Mouse (Mus musculus): ENCODE measurements around the gene Ptprz1. TPM values are rescaled to one million over a fixed set of nuclear protein-coding genes. Genes with fewer than 3 reads are reported as not detected.

Ptprz1 gene
- total and polyA plus RNA-seq, 3 experiments, result not detected

- in situ Hi-C loops (cut with MboI; ENCODE audit: low pct_ligation_motif_present, low pct_unique_long_range_greater_than_20kb, low sequenced_read_pairs), result no loop called here
- TF ChIP-seq RAD21 (IDR thresholded peaks at IDR 0.05; ENCODE audit: low read depth, low read length) (no peak), CTCF (conservative IDR thresholded peaks at IDR 0.05 in 1 of 2, IDR thresholded peaks at IDR 0.05 in 1 of 2; ENCODE audit: low read depth in 2 of 2, low read length in 2 of 2) (no peak), ZNF384 (IDR thresholded peaks at IDR 0.05; ENCODE audit: low read depth, low read length) (no peak), BHLHE40 (IDR thresholded peaks at IDR 0.05; ENCODE audit: low read depth, low read length) (no peak), PAX5 (IDR thresholded peaks at IDR 0.05; ENCODE audit: low read length) (no peak), USF2 (conservative IDR thresholded peaks at IDR 0.05; ENCODE audit: low read depth, low read length) (no peak), JUN (IDR thresholded peaks at IDR 0.05; ENCODE audit: insufficient read depth, low read depth, low read length) (no peak), GABPA (IDR thresholded peaks at IDR 0.05; ENCODE audit: insufficient replicate concordance, low read depth, low read length) (no peak), ZKSCAN1 (IDR thresholded peaks at IDR 0.05; ENCODE audit: borderline replicate concordance, low read depth, low read length) (no peak), MEF2A (IDR thresholded peaks at IDR 0.05; ENCODE audit: borderline replicate concordance, low read depth, low read length) (no peak), SMC3 (IDR thresholded peaks at IDR 0.05; ENCODE audit: low read depth, low read length) (no peak), CHD1 (IDR thresholded peaks at IDR 0.05; ENCODE audit: low read depth, low read length) (no peak), CHD2 (IDR thresholded peaks at IDR 0.05; ENCODE audit: low read length) (no peak), IRF4 (IDR thresholded peaks at IDR 0.05; ENCODE audit: low read depth, low read length) (no peak), KAT2A (IDR thresholded peaks at IDR 0.05; ENCODE audit: insufficient replicate concordance, low read length) (no peak), POLR2A (IDR thresholded peaks at IDR 0.05; ENCODE audit: low read depth, low read length) (no peak), ZMIZ1 (IDR thresholded peaks at IDR 0.05; ENCODE audit: low read depth, low read length) (no peak), RCOR1 (conservative IDR thresholded peaks at IDR 0.05; ENCODE audit: low read depth, low read length) (no peak)
- dilution Hi-C loops (cut with MboI; ENCODE audit: extremely low pct_ligation_motif_present, extremely low pct_unique_long_range_greater_than_20kb, low sequenced_read_pairs), result no loop called here
Observed at GRCm38 (mm10) chr6:23014988-23015613, 139.8 kb downstream of the Ptprz1 start.

GRCm38 (mm10) chr6:23028251-23028650 is 152.9 kb downstream of the Ptprz1 start:
- H3K9me3 ChIP-seq (replicated peaks; ENCODE audit: low read length), result no peaks in the 10 kb centered on the region
- no peaks in the 10 kb centered on the region for H3K79me2 ChIP-seq (replicated peaks; ENCODE audit: control insufficient read depth, extremely low read depth, insufficient read depth, poor library complexity, severe bottlenecking)
- no peak overlapping the region for H3K9ac ChIP-seq (ENCODE audit: insufficient read depth, low read depth)
- no peak overlapping the region for H3K27ac ChIP-seq (ENCODE audit: insufficient read depth, low read depth)
- no peaks in the 10 kb centered on the region for H3K27me3 ChIP-seq (replicated peaks)
- H3K4me2 ChIP-seq (ENCODE audit: insufficient read depth, low read depth, poor library complexity, severe bottlenecking), result no peak overlapping the region
- H3K36me3 ChIP-seq (replicated peaks in 1 of 2; ENCODE audit: control insufficient read depth in 1 of 2, insufficient read depth in 1 of 2, low read length in 1 of 2), result no peaks in the 10 kb centered on the region
- H3K4me1 ChIP-seq (ENCODE audit: control insufficient read depth in 1 of 2, insufficient read depth in 2 of 2), result no peaks in the 10 kb centered on the region
- no peak overlapping the region for H3K4me3 ChIP-seq (replicated peaks in 1 of 3; ENCODE audit: low read depth in 2 of 3, low read length in 2 of 3, poor library complexity in 1 of 3)
- no peak for DNase-seq (ENCODE audit: extremely low read depth)
- TF ChIP-seq IRF4 (IDR thresholded peaks at IDR 0.05; ENCODE audit: low read depth, low read length) (no peak), CTCF (conservative IDR thresholded peaks at IDR 0.05 in 1 of 2, IDR thresholded peaks at IDR 0.05 in 1 of 2; ENCODE audit: low read depth in 2 of 2, low read length in 2 of 2) (no peak), EP300 (IDR thresholded peaks at IDR 0.05; ENCODE audit: low read length) (no peak), CHD2 (IDR thresholded peaks at IDR 0.05; ENCODE audit: low read length) (no peak), KAT2A (IDR thresholded peaks at IDR 0.05; ENCODE audit: insufficient replicate concordance, low read length) (no peak), ZNF384 (IDR thresholded peaks at IDR 0.05; ENCODE audit: low read depth, low read length) (no peak), TBP (conservative IDR thresholded peaks at IDR 0.05; ENCODE audit: low read depth, low read length) (no peak), NRF1 (IDR thresholded peaks at IDR 0.05; ENCODE audit: low read depth, low read length) (no peak), SIN3A (IDR thresholded peaks at IDR 0.05; ENCODE audit: low read length) (no peak), GABPA (IDR thresholded peaks at IDR 0.05; ENCODE audit: insufficient replicate concordance, low read depth, low read length) (no peak), SMC3 (IDR thresholded peaks at IDR 0.05; ENCODE audit: low read depth, low read length) (no peak), MEF2A (IDR thresholded peaks at IDR 0.05; ENCODE audit: borderline replicate concordance, low read depth, low read length) (no peak), BHLHE40 (IDR thresholded peaks at IDR 0.05; ENCODE audit: low read depth, low read length) (no peak), ETS1 (conservative IDR thresholded peaks at IDR 0.05; ENCODE audit: low read depth, low read length) (no peak), USF1 (IDR thresholded peaks at IDR 0.05; ENCODE audit: low read depth, low read length) (no peak), PAX5 (IDR thresholded peaks at IDR 0.05; ENCODE audit: low read length) (no peak), RAD21 (IDR thresholded peaks at IDR 0.05; ENCODE audit: low read depth, low read length) (no peak), POLR2A (IDR thresholded peaks at IDR 0.05; ENCODE audit: low read depth, low read length) (no peak), UBTF (IDR thresholded peaks at IDR 0.05; ENCODE audit: low read depth, low read length) (no peak)
- dilution Hi-C loops (cut with MboI; ENCODE audit: extremely low pct_ligation_motif_present, extremely low pct_unique_long_range_greater_than_20kb, low sequenced_read_pairs) (no loop called here), in situ Hi-C loops (cut with MboI; ENCODE audit: low pct_ligation_motif_present, low pct_unique_long_range_greater_than_20kb, low sequenced_read_pairs) (no loop called here)

More at GRCm38 (mm10) chr6:23014988-23015613, 139.8 kb downstream of the Ptprz1 start:
- H3K4me2 ChIP-seq (ENCODE audit: insufficient read depth, low read depth, poor library complexity, severe bottlenecking), result no peak overlapping the region
- H3K27me3 ChIP-seq (replicated peaks), result no peaks in the 10 kb centered on the region
- no peak overlapping the region for H3K4me3 ChIP-seq (replicated peaks in 1 of 3; ENCODE audit: low read depth in 2 of 3, low read length in 2 of 3, poor library complexity in 1 of 3)
- H3K79me2 ChIP-seq (replicated peaks; ENCODE audit: control insufficient read depth, extremely low read depth, insufficient read depth, poor library complexity, severe bottlenecking), result no peaks in the 10 kb centered on the region
- no peaks in the 10 kb centered on the region for H3K4me1 ChIP-seq (ENCODE audit: control insufficient read depth in 1 of 2, insufficient read depth in 2 of 2)
- no peak overlapping the region for H3K27ac ChIP-seq (ENCODE audit: insufficient read depth, low read depth)
- H3K36me3 ChIP-seq (replicated peaks in 1 of 2; ENCODE audit: control insufficient read depth in 1 of 2, insufficient read depth in 1 of 2, low read length in 1 of 2), result no peaks in the 10 kb centered on the region
- no peak for DNase-seq (ENCODE audit: extremely low read depth)
- no peak overlapping the region for H3K9ac ChIP-seq (ENCODE audit: insufficient read depth, low read depth)
- H3K9me3 ChIP-seq (replicated peaks; ENCODE audit: low read length), result no peaks in the 10 kb centered on the region
